Mouse (Mus musculus) intestine, postnatal 0 days (tissue): Measurements from ENCODE around the gene Tgfbrap1. TPM values are rescaled to one million over a fixed set of nuclear protein-coding genes. Genes with fewer than 3 reads are reported as not detected.
A peak's percentile ranks its signal among the peaks of the same experiment; 100 is the strongest.
"Not testable (repeated sequence)": the region's sequence is repeated elsewhere in the genome, so short reads cannot be mapped to it uniquely, and the experiment has no call there.

Experiments used
- ATAC-seq: fragments of 200-750 bp; cut with Nextera tagmentation; 2 replicates; pipeline ENCODE4 v1.8.0; 2017; ENCODE audit warnings: mild to moderate bottlenecking, moderate TSS enrichment, moderate library complexity
- H3K27ac ChIP-seq: fragments of 300-500 bp; sonication (generic); 2 replicates; pipeline ENCODE4 v1.5.1; 2014; ENCODE audit warnings: mild to moderate bottlenecking, low read depth, low read length, moderate library complexity
- H3K27me3 ChIP-seq: fragments of 300-500 bp; sonication (generic); replicated peaks from 2 replicates; pipeline ENCODE4 v1.6.1; 2014; ENCODE audit warnings: low read length, mixed read lengths; ENCODE audit not compliant: control insufficient read depth, insufficient read depth
- H3K36me3 ChIP-seq: fragments of 300-500 bp; sonication (generic); 2 replicates; pipeline ENCODE4 v1.6.1; 2014; ENCODE audit warnings: mild to moderate bottlenecking, moderate library complexity; ENCODE audit not compliant: control insufficient read depth, insufficient read depth
- H3K4me1 ChIP-seq: fragments of 300-500 bp; sonication (generic); replicated peaks from 2 replicates; pipeline ENCODE4 v1.6.1; 2014; ENCODE audit warnings: antibody characterized with exemption, low read length, mixed read lengths; ENCODE audit not compliant: control insufficient read depth, insufficient read depth
- H3K4me2 ChIP-seq: fragments of 300-500 bp; sonication (generic); replicated peaks from 2 replicates; pipeline ENCODE4 v1.6.1; 2014; ENCODE audit warnings: low read depth, mild to moderate bottlenecking, moderate library complexity
- H3K4me3 ChIP-seq: fragments of 300-500 bp; sonication (generic); 2 replicates; pipeline ENCODE4 v1.5.1; 2014; ENCODE audit warnings: low read depth, low read length
- H3K9ac ChIP-seq: fragments of 300-500 bp; sonication (generic); 2 replicates; pipeline ENCODE4 v1.6.1; 2014; ENCODE audit warnings: mild to moderate bottlenecking, low read depth, low read length
- H3K9me3 ChIP-seq: fragments of 300-500 bp; sonication (generic); 2 replicates; pipeline ENCODE4 v1.6.1; 2016; ENCODE audit warnings: mixed run types; ENCODE audit not compliant: control insufficient read depth
- CTCF ChIP-seq: sonication (generic); IDR thresholded peaks from 2 replicates; pipeline ENCODE4 v1.5.1; 2016; ENCODE audit warnings: low read depth, mild to moderate bottlenecking, control low read depth, antibody characterized with exemption, moderate library complexity
- WGBS: fragments of 180-500 bp; shearing (Covaris S2); extraction: QIAGEN DNeasy Blood & Tissue Kit; methylation state at CpG from one replicate; pipeline ENCODE4 v1.1.7; 2014; 5-methylcytosine and 5-hydroxymethylcytosine counted together
- polyA plus RNA-seq: library from polyadenylated mRNA; unstranded; fragments of >200 nt; fragmentation: Nextera tagmentation; extraction: Ambion mirVana; gene quantifications from 2 replicates; pipeline ENCODE4 v1.2.1, GENCODE M21; 2015

Tgfbrap1 gene
- polyA plus RNA-seq, 1 experiment from 2014 or later: 6.1 TPM

GRCm38 (mm10) chr1:43051903-43052302 lies 46.5 kb downstream of the Tgfbrap1 start:
- H3K9me3 ChIP-seq: no peaks in the 10 kb centered on the region
- peak; percentile 40 for TF ChIP-seq CTCF
- H3K36me3 ChIP-seq: peaks cover 67% of the 10 kb centered on the region
- H3K27me3 ChIP-seq: no peaks in the 10 kb centered on the region
- ATAC-seq: no peak
- no peaks in the 10 kb centered on the region for H3K4me1 ChIP-seq
- no peak overlapping the region for H3K4me2 ChIP-seq
- H3K27ac ChIP-seq: no peak overlapping the region
- H3K9ac ChIP-seq: no peak overlapping the region
- 93% methylated on average over 5 of the region's 5 CpGs for WGBS
- H3K4me3 ChIP-seq: no peak overlapping the region

GRCm38 (mm10) chr1:43047811-43048210 lies 50.6 kb downstream of the Tgfbrap1 start:
- no peak overlapping the region for H3K4me2 ChIP-seq
- H3K4me1 ChIP-seq: no peaks in the 10 kb centered on the region
- no peak for ATAC-seq
- peaks cover 35% of the 10 kb centered on the region; the same call in 1 of the 2 replicates for H3K36me3 ChIP-seq
- 85% methylated on average over 10 of the region's 10 CpGs for WGBS
- H3K4me3 ChIP-seq: no peak overlapping the region
- H3K27ac ChIP-seq: no peak overlapping the region
- no peaks in the 10 kb centered on the region for H3K27me3 ChIP-seq
- no peak overlapping the region for H3K9ac ChIP-seq
- H3K9me3 ChIP-seq: no peaks in the 10 kb centered on the region
- no peak for TF ChIP-seq CTCF

DNA sequence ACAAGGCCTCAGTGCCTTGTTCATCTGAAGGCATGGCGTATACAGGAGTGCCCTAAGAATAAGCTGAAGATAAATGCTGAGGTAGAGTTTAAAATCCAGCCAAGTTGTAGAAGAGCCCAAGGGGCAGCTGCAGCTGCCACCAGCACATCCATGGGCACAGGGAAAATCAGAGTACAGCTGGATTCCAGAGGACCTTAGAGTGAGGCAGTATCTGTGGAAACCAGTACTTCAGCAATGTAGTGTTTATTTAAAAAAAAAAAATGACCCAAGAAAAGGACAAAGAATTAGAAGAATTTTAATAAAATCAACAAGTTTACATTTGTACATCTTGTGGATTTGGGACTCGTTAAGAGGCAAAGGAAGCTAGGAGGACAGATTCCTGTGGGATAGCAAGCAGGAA lies 51.4 kb downstream of the Tgfbrap1 start:
- H3K4me1 ChIP-seq: no peaks in the 10 kb centered on the region
- no peak overlapping the region for H3K4me3 ChIP-seq
- WGBS: 72% methylated on average over 2 of the region's 2 CpGs
- no peak overlapping the region for H3K4me2 ChIP-seq
- TF ChIP-seq CTCF: no peak
- no peak for ATAC-seq
- H3K9ac ChIP-seq: no peak overlapping the region
- no peak overlapping the region for H3K27ac ChIP-seq
- no peaks in the 10 kb centered on the region for H3K9me3 ChIP-seq
- no peaks in the 10 kb centered on the region for H3K27me3 ChIP-seq
- H3K36me3 ChIP-seq: peaks cover 27% of the 10 kb centered on the region; the same call in 1 of the 2 replicates

DNA sequence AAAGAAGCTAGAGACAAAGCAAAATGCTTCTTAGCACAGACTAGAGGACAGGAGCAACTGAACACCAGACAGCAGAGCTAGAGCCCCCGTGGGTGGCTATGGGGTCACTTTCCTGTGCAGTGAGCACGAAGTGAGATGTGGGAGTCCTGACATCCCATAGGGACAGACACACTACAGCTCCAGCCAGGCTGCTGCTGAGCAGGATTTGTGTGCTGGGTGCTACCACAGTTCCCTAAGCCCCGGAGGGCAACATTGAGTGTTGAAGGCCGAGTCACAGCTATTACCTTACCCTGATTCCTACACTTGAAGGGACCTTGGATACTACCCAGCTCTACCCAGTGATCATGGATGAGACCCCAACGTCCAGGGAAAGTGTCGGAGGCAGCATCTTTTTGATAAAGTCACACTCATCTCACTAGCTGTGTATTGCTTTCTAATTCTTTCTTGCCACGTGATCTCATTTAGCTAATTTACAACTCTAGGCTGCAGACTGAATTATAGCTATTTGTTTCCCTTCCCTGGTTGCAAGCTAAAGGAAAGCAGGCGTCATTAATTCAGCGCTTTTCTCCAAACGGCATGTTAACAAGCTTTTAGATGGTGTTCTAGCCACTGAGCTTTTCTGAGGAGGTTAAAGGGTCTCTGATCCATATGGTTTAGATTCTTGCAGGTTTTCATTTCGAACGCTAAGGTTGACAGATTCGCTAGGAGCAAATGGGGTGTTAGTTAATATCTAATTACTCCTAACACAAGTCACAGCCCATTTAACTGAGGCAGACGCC lies 53.0 kb downstream of the Tgfbrap1 start:
- Histone ChIP-seq H3K4me3 (no peak overlapping the region), H3K27me3 (no peaks in the 10 kb centered on the region), H3K36me3 (peaks cover 11% of the 10 kb centered on the region; the same call in 1 of the 2 replicates), H3K9me3 (no peaks in the 10 kb centered on the region), H3K27ac (no peak overlapping the region), H3K9ac (no peak overlapping the region), H3K4me2 (no peak overlapping the region), H3K4me1 (no peaks in the 10 kb centered on the region)
- no peak for TF ChIP-seq CTCF
- 73% methylated on average over 14 of the region's 14 CpGs for WGBS
- ATAC-seq: no peak

DNA sequence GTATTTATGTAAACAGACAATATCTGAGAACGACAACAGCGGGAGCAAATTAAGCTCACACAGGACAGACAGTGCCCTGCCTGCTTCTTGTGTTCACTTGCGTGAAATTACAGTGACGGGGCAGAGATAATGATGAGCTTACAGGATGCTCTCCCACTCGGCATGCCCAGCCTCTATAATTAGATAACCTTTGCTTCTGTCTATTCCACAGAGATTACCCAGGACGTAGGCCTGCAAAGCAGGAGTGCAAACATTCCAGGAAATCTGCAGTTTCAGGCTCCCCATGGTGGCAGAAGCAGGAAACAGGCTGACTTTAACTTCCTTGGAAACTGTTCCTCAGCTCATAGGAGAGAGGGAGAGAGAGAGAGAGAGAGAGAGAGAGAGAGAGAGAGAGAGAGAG lies 56.2 kb downstream of the Tgfbrap1 start:
- no peaks in the 10 kb centered on the region for H3K9me3 ChIP-seq
- WGBS: 36% methylated on average over 6 of the region's 6 CpGs

DNA sequence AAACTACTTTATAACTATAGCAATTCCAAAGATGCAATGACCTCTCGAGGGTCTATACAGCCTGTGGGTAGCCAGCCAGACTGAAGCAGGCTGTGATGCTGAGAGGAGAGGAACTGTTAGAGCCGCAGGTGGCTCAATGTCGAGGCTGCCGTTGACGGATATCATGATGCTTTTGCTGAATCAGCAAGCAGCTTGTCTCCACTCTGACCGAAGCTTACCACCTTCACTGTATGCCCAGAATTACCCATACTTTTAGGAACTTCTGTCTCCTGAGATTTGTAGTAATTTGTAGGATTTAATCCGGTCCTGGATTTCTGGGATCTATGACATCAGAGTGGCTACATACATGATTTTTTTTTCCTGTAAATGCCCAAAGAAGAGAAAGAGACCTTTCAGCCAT lies 62.4 kb downstream of the Tgfbrap1 start:
- no peaks in the 10 kb centered on the region for H3K36me3 ChIP-seq
- WGBS: 91% methylated on average over 7 of the region's 7 CpGs
- no peaks in the 10 kb centered on the region for H3K4me1 ChIP-seq
- no peak for ATAC-seq
- H3K4me3 ChIP-seq: no peak overlapping the region
- TF ChIP-seq CTCF: no peak
- no peak overlapping the region for H3K4me2 ChIP-seq
- H3K9me3 ChIP-seq: no peaks in the 10 kb centered on the region
- H3K27ac ChIP-seq: no peak overlapping the region
- no peaks in the 10 kb centered on the region for H3K27me3 ChIP-seq
- no peak overlapping the region for H3K9ac ChIP-seq

More for the DNA sequence above, 56.2 kb downstream of the Tgfbrap1 start:
- H3K4me1 ChIP-seq: no peaks in the 10 kb centered on the region
- no peak for TF ChIP-seq CTCF
- H3K27me3 ChIP-seq: no peaks in the 10 kb centered on the region
- no peak overlapping the region for H3K4me2 ChIP-seq
- H3K36me3 ChIP-seq: no peaks in the 10 kb centered on the region
- no peak overlapping the region for H3K9ac ChIP-seq
- H3K27ac ChIP-seq: no peak overlapping the region
- H3K4me3 ChIP-seq: no peak overlapping the region
- no peak for ATAC-seq

DNA sequence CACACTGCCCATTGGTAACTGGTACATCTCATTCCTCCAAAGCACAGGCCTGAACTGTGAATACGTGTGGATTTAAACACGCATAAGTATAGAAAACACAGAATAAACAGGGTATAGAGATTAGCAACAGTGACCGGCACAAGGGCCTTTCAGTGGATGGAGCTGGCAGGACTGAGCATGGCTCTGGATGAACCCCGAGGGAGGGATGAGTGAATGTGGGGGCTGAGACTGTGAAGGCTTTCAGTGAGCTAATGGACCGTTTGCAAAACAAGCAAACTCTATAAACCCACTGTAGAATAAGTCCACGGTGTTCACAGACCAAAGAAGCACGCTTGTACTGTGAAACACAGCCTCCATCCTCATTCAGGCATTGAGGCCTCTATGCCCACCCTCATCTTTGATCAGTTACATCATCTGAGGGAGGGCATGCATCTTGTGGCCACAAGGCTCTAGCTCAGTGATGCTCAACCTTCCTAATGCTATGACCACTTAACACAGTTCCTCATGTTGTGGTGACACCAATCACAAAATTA lies 83.2 kb downstream of the Tgfbrap1 start:
- H3K4me1 ChIP-seq, H3K9me3 ChIP-seq, H3K9ac ChIP-seq, H3K4me2 ChIP-seq, H3K36me3 ChIP-seq, H3K27ac ChIP-seq, ATAC-seq, H3K4me3 ChIP-seq, H3K27me3 ChIP-seq: not testable (repeated sequence)
- WGBS: 88% methylated on average over 7 of the region's 7 CpGs
